Mouse (Mus musculus) G1E (cell line): ENCODE measurements around the gene Tagln.

Experiments used
- CTCF ChIP-seq: IDR thresholded peaks from 2 replicates; pipeline ENCODE4 v1.5.1; 2012; ENCODE audit warnings: low read depth, low read length, inconsistent platforms, mixed read lengths
- GATA1 ChIP-seq: IDR thresholded peaks from 2 replicates; pipeline ENCODE4 v1.6.1; 2012; ENCODE audit warnings: borderline replicate concordance, low read length, inconsistent platforms, mixed read lengths

DNA sequence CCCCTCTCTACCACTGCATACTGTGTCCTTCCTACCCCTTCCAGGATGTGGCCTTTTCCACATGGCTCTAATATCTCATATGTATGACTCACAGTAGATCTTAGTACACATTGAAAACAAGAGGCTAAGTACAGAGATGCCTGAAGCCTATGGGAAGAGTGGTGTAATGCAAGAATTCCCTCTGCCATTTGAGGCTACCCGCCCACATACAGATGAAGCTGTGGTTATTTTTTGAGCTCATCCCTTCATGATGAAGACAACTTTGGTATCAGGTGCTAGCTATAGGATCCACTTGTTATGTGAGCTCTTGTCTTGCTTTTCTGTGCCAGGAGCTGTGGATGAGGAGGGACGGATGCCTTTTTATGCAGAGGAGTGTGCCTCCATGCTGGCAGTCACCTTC lies 20.2 kb downstream of the Tagln start:
- no peak for TF ChIP-seq CTCF
- TF ChIP-seq GATA1: no peak
